Mouse (Mus musculus): ENCODE measurements around the gene Cdkn2aipnl. TPM values are rescaled to one million over a fixed set of nuclear protein-coding genes. Genes with fewer than 3 reads are reported as not detected.

Gene Cdkn2aipnl
- polyA plus RNA-seq, 1 experiment = not detected

DNA sequence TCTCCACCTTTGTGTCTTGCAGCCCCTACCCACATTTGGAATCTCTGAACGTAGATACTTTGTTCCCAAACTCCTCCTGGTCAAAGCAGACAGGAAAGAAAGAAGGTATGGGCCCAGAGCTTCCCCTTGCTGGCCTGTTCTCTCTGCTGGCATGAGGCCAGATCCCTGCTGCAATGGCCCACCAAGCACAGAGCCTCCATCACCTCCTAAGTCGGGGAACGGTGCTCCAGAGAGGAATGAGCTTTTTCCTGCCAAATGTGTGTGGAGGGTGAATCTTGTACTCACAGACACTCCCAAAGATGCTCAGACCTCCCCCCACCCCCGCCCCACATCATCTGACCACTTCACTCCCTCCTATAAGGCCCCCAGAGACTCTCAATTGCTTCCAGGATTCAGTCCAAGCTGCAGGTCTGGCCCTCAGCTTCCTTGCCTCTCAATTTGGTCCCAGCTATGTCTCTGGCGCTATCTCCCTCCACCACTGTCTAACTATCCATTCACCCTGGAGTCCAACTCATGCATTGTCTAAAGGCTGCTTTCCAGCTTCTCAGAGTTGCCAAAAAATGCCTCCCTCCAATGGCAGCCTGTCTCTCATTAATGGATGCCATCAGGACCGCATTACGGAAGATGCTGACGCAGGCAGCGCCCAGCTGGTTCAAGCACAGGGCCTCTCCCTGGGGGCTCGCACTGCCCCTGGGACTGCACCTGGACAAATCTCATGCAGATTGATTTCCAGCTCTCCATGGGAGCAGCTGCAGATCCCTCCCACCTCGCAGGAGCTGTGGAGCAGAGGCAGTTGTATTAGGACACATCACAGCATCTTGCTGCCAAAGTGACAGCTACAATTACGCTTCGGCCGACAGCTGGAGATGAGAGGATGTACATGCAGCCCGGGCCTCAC, 24.6 kb upstream of the Cdkn2aipnl start:
- WGBS = 50% methylated on average over 15 of the region's 15 CpGs
- no peak for TF ChIP-seq CTCF (IDR thresholded peaks at IDR 0.05; ENCODE audit: insufficient read depth, low read depth, low read length)
- no peak for TF ChIP-seq POLR2A (IDR thresholded peaks at IDR 0.05; ENCODE audit: insufficient read depth, low read depth, low read length)
- H3K4me1 ChIP-seq (ENCODE audit: control insufficient read depth, insufficient read depth, low read length) = peaks cover 24% of the 10 kb centered on the region
- H3K27ac ChIP-seq (ENCODE audit: insufficient read depth, low read depth, low read length) = no peak overlapping the region
- no peak overlapping the region for H3K4me3 ChIP-seq (ENCODE audit: insufficient read depth, low read depth, low read length)

DNA sequence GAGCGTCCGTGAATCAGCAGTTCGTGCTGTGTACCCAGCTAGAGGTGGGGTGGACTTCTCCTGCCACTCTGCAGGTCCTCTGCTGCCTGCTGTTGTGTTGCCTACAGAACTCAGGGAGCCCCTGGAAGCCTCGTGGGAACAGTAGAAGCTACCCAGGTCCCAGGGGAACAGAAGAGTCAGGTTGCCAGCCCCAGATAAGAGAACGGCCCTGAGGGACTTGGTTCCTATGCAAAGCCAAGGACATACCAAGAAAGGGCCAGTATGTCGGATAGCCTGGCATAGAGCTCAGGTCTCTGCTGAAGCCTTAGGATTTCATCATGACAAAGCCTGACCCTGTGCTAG, 24.0 kb upstream of the Cdkn2aipnl start:
- H3K27ac ChIP-seq (ENCODE audit: insufficient read depth, low read depth, low read length) = no peak overlapping the region

DNA sequence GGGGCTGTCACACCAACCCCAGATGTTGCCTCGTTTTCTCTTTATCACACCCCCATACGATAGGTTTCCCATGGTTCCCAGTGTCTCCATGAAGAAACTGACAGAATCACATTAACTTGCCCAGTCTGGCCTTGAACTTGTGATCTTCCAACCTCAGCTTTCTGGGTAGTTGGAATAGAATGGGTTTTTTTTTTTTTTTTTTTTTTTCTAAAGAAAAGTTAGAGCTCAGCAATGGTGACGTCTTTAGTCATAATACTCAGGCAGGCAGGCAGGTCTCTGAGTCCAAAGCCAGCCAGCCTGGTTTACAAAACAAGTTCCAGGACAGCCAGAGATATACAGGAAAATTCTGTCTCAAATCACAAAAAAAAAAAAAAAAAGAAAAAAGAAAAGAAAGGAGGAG, 23.2 kb upstream of the Cdkn2aipnl start:
- TF ChIP-seq POLR2A (IDR thresholded peaks at IDR 0.05; ENCODE audit: insufficient read depth, low read depth, low read length) = no peak
- TF ChIP-seq CTCF (IDR thresholded peaks at IDR 0.05; ENCODE audit: insufficient read depth, low read depth, low read length) = no peak
- 85% methylated on average over 3 of the region's 3 CpGs for WGBS
- Histone ChIP-seq H3K4me3 (ENCODE audit: insufficient read depth, low read depth, low read length) (no peak overlapping the region), H3K27ac (ENCODE audit: insufficient read depth, low read depth, low read length) (no peak overlapping the region), H3K4me1 (ENCODE audit: control insufficient read depth, insufficient read depth, low read length) (peaks cover 24% of the 10 kb centered on the region)

More for the DNA sequence above, 24.0 kb upstream of the Cdkn2aipnl start:
- TF ChIP-seq CTCF (IDR thresholded peaks at IDR 0.05; ENCODE audit: insufficient read depth, low read depth, low read length) (no peak), POLR2A (IDR thresholded peaks at IDR 0.05; ENCODE audit: insufficient read depth, low read depth, low read length) (no peak)
- Histone ChIP-seq H3K4me3 (ENCODE audit: insufficient read depth, low read depth, low read length) (no peak overlapping the region), H3K4me1 (ENCODE audit: control insufficient read depth, insufficient read depth, low read length) (peaks cover 24% of the 10 kb centered on the region)
- WGBS = 41% methylated on average over 6 of the region's 6 CpGs

DNA sequence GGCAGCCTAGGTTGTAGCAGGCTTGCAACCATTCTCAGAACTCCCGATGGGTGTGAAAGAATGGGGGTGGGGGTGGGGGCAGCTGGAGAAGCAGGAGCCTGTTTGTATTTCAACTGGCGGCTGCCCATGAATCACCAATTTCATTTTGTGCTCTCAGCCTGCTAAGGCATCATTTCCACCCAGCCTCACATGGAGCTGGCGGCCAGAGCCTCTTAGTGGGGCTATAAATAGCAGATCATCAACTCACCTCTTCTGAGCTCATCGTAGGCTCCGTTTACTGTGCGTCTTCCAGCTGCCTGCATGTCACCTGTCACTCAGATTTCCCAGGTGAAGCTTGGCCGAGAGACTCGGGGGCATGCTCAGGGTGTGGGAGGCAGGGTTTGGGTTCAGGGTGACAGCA, 21.9 kb upstream of the Cdkn2aipnl start:
- TF ChIP-seq POLR2A (IDR thresholded peaks at IDR 0.05; ENCODE audit: insufficient read depth, low read depth, low read length) (no peak), CTCF (IDR thresholded peaks at IDR 0.05; ENCODE audit: insufficient read depth, low read depth, low read length) (no peak)
- no peak overlapping the region for H3K4me3 ChIP-seq (ENCODE audit: insufficient read depth, low read depth, low read length)
- H3K27ac ChIP-seq (ENCODE audit: insufficient read depth, low read depth, low read length) = 0 out of 2 replicates have a peak overlapping the region, but pooled peaks have one; percentile 2
- WGBS = 20% methylated on average over 8 of the region's 8 CpGs
- peaks cover 23% of the 10 kb centered on the region for H3K4me1 ChIP-seq (ENCODE audit: control insufficient read depth, insufficient read depth, low read length)

DNA sequence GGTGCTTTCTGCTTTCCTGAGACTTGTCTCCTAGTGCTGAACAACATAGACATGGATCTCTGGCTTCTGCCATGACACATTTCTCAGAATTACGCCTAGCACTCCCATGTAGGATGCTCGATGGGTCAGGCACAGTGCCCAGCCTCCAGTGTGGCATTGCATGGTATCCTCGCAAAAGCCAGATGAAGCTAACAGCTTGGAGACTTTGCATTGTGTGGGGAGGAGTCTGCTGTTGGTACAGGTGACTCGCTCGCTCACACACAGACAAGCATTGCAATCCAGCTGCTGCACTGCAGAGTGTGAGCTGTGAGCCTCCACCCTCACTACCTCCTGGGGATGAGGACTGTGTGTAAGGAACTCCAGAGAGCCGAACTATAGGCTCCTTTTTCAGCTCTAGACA, 21.3 kb upstream of the Cdkn2aipnl start:
- TF ChIP-seq CTCF (IDR thresholded peaks at IDR 0.05; ENCODE audit: insufficient read depth, low read depth, low read length) (no peak), POLR2A (IDR thresholded peaks at IDR 0.05; ENCODE audit: insufficient read depth, low read depth, low read length) (no peak)
- no peak overlapping the region for H3K4me3 ChIP-seq (ENCODE audit: insufficient read depth, low read depth, low read length)
- H3K27ac ChIP-seq (ENCODE audit: insufficient read depth, low read depth, low read length) = no peak overlapping the region
- H3K4me1 ChIP-seq (ENCODE audit: control insufficient read depth, insufficient read depth, low read length) = peaks cover 21% of the 10 kb centered on the region
- 70% methylated on average over 6 of the region's 6 CpGs for WGBS

DNA sequence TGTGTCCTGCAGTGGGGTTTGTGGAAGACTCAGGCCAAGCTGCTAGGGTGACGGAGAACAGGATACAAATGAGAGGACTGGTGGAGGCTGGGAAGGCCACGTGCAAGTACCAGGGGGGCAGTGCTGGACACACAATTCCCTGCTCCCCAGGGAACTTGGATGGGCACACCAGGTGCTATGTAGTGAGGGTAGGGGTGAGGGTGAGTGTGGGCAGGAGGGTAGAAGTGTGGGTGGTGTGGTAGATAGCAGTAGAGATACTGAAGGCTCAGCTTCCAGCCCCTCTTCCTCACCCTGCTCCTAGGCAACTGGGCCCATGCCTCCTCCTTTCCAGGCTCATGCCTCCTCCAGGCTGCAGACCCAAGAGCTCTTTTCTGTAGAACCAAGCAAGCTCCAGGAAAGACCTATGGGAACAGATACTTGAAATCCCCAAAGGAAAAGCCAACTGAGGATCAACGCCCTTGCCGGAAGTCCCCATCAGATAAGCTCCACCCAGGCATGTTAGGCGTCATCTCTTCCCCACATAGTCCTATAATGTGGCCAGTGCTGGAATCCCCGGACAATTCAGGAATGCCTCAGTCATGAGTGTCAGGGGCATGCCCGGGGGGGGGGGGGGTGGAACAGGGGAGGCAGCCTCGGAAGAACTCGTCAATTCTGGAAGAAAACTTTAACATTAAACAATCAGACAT, 18.2 kb upstream of the Cdkn2aipnl start:
- no peak overlapping the region for H3K27ac ChIP-seq (ENCODE audit: insufficient read depth, low read depth, low read length)
- no peak overlapping the region for H3K4me3 ChIP-seq (ENCODE audit: insufficient read depth, low read depth, low read length)
- 81% methylated on average over 9 of the region's 9 CpGs for WGBS
- H3K4me1 ChIP-seq (ENCODE audit: control insufficient read depth, insufficient read depth, low read length) = peaks cover 10% of the 10 kb centered on the region
- TF ChIP-seq POLR2A (IDR thresholded peaks at IDR 0.05; ENCODE audit: insufficient read depth, low read depth, low read length) = no peak
- TF ChIP-seq CTCF (IDR thresholded peaks at IDR 0.05; ENCODE audit: insufficient read depth, low read depth, low read length) = no peak

DNA sequence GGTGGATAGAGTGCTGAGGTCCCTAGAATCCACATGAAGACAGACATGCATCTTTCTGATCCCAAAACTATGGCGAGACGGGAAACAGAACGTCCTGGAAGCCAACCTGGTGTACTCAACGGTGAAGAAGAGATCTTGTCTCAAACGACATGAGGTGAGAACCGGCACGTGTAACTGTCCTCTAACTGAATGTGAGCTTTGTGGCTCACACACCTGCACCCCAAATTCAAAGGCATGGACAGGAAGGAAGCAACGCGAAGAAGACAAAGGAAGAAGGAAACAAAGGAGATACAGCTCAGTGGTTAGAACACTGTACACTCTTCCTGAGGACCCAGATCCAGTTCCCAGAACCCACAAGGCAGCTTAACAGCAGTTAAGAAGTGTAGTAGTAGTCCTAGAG, 17.5 kb upstream of the Cdkn2aipnl start:
- peaks cover 10% of the 10 kb centered on the region for H3K4me1 ChIP-seq (ENCODE audit: control insufficient read depth, insufficient read depth, low read length)
- H3K4me3 ChIP-seq (ENCODE audit: insufficient read depth, low read depth, low read length) = no peak overlapping the region
- WGBS = 86% methylated on average over 9 of the region's 9 CpGs
- H3K27ac ChIP-seq (ENCODE audit: insufficient read depth, low read depth, low read length) = no peak overlapping the region
- TF ChIP-seq CTCF (IDR thresholded peaks at IDR 0.05; ENCODE audit: insufficient read depth, low read depth, low read length) (no peak), POLR2A (IDR thresholded peaks at IDR 0.05; ENCODE audit: insufficient read depth, low read depth, low read length) (no peak)

DNA sequence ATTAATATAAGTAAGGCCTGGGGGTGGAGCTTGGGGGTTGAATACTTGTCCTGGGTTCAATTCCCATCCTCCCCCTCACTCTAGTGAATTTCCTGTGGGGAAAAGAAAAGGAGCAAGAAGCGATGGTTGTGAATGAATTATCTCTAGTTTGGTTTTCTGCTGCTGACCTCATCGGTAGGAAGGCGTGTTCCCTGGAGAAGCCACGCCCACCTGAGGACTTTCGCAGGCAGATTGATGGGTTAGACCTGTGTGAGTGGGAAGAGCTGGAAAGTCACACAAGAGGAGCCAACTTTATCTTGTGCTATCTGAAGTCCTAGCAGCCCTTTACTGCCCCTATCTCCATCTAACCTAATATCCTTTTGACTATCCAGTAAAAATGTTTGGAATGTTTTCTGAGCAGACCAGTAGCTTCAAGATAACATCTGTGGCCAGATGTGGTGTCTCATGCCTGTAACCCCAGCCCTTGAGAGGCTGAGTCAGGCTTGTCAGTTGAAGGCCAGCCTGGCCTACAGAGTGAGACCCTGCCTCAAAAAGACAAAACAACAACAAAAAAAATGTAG, 15.5 kb upstream of the Cdkn2aipnl start:
- no peak overlapping the region for H3K4me3 ChIP-seq (ENCODE audit: insufficient read depth, low read depth, low read length)
- 75% methylated on average over 5 of the region's 5 CpGs for WGBS
- TF ChIP-seq CTCF (IDR thresholded peaks at IDR 0.05; ENCODE audit: insufficient read depth, low read depth, low read length) = no peak
- no peak for TF ChIP-seq POLR2A (IDR thresholded peaks at IDR 0.05; ENCODE audit: insufficient read depth, low read depth, low read length)

DNA sequence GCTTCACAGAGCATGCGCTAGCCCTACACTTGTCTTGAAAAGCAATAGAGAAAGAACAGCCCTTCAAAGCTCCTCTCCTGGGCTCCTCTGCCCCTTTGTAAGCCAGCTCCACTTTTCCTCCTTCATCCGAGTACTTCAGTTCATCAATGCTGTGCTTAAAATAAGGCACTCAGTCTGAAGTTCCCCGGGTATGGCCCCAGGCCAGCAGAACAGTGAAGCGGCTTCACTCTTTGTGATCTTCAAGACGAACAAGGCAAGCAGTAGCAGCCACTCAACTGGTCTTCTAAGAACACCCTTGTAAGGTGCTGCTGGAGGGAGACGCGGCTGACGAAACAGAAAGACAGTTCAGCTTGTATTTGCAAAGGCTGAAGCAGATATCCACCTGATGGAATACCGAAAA, 11.3 kb upstream of the Cdkn2aipnl start:
- no peak overlapping the region for H3K27ac ChIP-seq (ENCODE audit: insufficient read depth, low read depth, low read length)
- H3K4me3 ChIP-seq (ENCODE audit: insufficient read depth, low read depth, low read length) = no peak overlapping the region
- 0 out of 2 replicates have a peak, but pooled peaks cover 3% of the 10 kb centered on the region for H3K4me1 ChIP-seq (ENCODE audit: control insufficient read depth, insufficient read depth, low read length)
- 78% methylated on average over 9 of the region's 9 CpGs for WGBS
- TF ChIP-seq POLR2A (IDR thresholded peaks at IDR 0.05; ENCODE audit: insufficient read depth, low read depth, low read length) (no peak), CTCF (IDR thresholded peaks at IDR 0.05; ENCODE audit: insufficient read depth, low read depth, low read length) (no peak)

More for the DNA sequence above, 15.5 kb upstream of the Cdkn2aipnl start:
- H3K4me1 ChIP-seq (ENCODE audit: control insufficient read depth, insufficient read depth, low read length) = no peaks in the 10 kb centered on the region
- H3K27ac ChIP-seq (ENCODE audit: insufficient read depth, low read depth, low read length) = no peak overlapping the region

Measured in olfactory bulb, adult 2 months (tissue).